Mouse (Mus musculus) cerebellum, adult 2 months (tissue): ENCODE measurements around the gene Bmyc.

Experiments
- CTCF ChIP-seq: fragments of 200-500 bp; IDR thresholded peaks from 2 replicates; pipeline ENCODE4 v1.5.1; 2011; ENCODE audit warnings: low read depth, mild to moderate bottlenecking, control low read depth, low read length, moderate library complexity, borderline replicate concordance; ENCODE audit not compliant: insufficient read depth
- POLR2A ChIP-seq: fragments of 200-500 bp; IDR thresholded peaks from 2 replicates; pipeline ENCODE4 v1.6.1; 2011; ENCODE audit warnings: low read length, control low read depth, borderline replicate concordance; ENCODE audit not compliant: insufficient read depth

DNA sequence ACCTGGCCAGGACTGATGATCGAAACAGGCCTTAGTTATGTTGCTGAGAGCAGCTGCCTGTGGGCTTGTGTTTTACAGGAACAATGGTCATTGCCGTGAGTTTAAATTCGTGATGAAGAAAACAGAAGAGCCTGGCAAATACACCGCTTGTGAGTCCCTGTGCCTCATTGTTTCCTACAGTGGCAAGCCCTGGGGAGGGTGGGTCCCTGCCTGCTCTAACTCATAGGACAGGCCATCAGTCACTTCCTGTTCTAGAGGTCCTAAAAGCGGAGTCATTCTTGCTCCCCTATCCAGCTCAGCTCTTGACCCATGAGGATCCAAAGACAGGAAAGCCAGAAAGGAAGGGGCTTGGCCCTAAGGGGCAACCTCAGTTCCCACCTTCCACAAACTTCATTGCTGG is 5.5 kb upstream of the Bmyc start:
- TF ChIP-seq POLR2A (no peak), CTCF (no peak)
